Mouse (Mus musculus) mouse embryonic stem cell (cell line): ENCODE data around the gene Gm14226.
"Not testable (repeated sequence)": the region's sequence is repeated elsewhere in the genome, so short reads cannot be mapped to it uniquely, and the experiment has no call there.

Experiments used
- in situ Hi-C, 2 experiments: fragments of 300-500 bp; cut with MboI; formaldehyde crosslinking; loops; 1 replicate in 1 of 2; 3 replicates in 1 of 2; pipeline ENCODE4 v1.14.3; 2019 to 2020; ENCODE audit warnings: low sequenced_read_pairs in 2 of 2, low pct_unique_long_range_greater_than_20kb in 1 of 2, mixed read lengths in 1 of 2; ENCODE audit not compliant: unreplicated experiment in 1 of 2

The Gm14226 gene

GRCm38 (mm10) chr2:155044542-155044941, 26.5 kb downstream of the Gm14226 start:
- in situ Hi-C loops, result loop anchor here in 1 of 2 experiments (10.0 kb wide), 1 partner anchor 50 kb away; no protein-coding TSS in a partner anchor

DNA sequence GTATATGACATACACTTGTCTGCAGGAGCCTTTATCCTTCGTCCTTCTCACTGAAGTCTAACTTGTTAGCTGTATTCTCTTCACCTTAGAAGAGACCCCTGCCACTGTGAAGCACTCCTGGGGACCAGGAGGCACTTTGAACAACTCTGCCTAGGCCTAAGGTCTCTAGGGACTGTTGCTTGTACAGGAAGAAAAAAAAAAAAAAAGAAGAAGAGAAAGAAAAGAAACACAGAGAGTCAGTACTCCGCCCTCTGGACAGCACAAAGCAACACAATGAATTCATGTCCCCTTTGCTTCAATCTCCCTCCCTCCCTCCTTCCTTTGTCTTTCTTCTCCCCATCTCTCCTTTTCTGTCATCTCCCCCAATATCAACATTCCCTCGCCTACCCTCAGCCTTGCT, 27.0 kb downstream of the Gm14226 start:
- in situ Hi-C loops, result loop anchor here in 1 of 2 experiments (10.0 kb wide), 1 partner anchor 50 kb away; no protein-coding TSS in a partner anchor

- in situ Hi-C loops, result loop anchor here in 1 of 2 experiments (10.0 kb wide), 1 partner anchor 52 kb away; no protein-coding TSS in a partner anchor
Observed at GRCm38 (mm10) chr2:155046803-155047202, 28.7 kb downstream of the Gm14226 start.

GRCm38 (mm10) chr2:155047452-155048178, 29.5 kb downstream of the Gm14226 start:
- in situ Hi-C loops, result loop anchor here in 1 of 2 experiments (10.0 kb wide), 1 partner anchor 53 kb away; no protein-coding TSS in a partner anchor

DNA sequence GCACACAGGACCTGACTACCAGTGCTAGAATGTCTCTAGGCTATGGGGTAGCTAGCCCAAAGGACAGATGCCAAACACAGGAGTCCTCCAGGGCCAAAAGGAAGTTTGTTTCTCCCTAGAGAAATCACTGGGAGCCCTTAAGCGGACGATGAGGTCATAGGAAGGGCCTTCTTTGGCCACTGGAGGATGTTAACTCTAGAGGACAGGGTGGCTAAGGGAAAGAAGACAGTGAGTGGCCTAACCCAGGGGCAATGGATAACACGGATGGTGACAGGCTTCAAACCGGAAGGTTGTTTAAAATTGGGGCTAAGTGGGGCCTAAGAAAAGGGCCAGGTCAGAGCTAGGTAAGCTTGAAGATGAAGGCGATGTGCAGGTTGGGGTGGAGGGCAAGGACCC, 32.0 kb downstream of the Gm14226 start:
- in situ Hi-C loops, result no loop called here

DNA sequence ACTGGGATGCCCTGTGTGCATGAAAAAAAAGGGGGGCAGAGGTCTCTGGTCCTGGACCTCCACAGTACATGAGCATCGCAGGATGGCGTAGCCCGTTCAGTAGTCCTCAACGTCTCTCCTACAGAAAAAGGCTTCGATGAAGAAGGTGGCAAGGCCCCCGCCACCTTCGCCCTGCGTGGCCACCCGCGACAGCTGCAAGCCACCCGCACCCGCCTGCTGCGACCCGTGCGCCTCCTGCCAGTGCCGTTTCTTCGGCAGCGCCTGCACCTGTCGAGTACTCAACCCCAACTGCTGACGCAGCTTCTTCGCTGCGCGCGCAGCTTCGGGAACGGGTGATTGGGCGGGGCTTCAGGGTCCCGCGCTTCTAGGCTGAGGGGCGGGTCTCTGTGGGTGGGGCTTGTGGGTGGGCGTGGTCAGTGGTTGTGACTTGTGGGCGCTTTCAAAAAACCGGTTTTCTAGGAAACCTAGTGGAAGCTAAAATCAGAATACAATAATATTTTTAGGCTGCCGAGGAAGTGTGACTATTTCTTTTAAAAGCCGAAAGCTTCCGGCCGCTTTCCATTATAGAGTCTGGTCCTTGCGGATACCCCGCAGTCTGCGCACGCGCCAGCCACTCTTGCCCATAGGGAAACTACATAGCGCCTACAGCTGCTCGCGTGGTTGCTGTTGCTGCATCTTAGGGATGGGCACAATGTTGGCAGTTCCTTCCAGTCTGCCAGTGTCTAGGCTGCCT, 32.6 kb downstream of the Gm14226 start:
- in situ Hi-C loops, result no loop called here

DNA sequence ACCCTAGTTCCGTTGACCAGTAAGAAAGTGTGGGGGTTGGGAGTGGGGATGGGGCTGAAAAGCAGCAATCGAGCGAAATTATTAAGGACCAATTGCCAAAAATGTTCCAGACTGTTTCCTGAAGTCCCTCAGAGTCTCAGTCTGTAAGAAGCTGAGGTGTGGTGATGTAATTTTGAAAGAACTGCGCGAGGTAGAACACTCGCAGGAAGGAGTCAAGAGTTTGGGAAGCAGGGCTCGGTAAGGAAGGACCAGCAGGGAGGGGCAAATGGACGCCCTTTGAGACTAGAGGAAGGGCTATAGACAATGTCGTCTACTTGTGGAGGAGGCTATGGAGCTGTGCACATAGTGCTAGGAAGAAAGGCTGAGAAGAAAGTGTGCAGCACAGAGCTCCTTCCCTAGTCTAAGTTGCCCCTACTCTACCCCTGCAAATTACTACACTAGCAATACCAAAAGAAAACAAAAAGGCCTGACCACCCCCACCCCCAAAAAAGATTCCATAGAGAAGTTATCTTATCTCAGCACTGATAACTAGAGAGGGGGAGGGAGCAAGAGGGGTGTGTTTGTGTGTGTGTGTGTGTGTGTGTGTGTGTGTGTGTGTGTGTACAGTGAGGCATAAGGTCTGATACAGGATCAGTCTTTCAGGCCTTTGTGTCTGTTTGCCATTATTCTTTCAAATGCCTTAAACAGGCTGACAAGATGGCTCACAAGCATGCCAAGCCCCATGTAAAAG, 33.7 kb downstream of the Gm14226 start:
- in situ Hi-C loops, result no loop called here

- in situ Hi-C loops, result no loop called here
Observed at GRCm38 (mm10) chr2:155052681-155053080, 34.6 kb downstream of the Gm14226 start.

- in situ Hi-C loops, result not testable (repeated sequence)
Observed at GRCm38 (mm10) chr2:155053512-155053911, 35.4 kb downstream of the Gm14226 start.

DNA sequence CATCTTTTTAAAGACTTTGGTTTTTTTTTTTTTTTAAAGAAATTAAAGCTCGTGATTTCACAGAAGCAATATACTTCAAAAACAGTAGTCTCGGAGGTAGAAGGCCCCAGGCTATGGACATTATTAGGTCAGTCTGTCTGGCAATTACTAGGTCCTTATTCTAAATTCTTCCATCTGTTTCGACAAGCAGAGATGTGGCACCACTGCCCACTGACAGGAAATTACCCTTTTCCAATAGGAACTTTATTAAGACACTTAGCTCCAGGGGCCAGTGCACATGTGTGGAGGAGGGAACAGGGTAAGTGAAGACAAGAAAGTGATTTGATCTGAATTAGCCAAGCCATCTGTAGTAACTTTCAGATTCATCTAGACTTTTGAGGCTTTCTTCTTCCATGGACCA, 36.6 kb downstream of the Gm14226 start:
- in situ Hi-C loops, result no loop called here

- in situ Hi-C loops, result no loop called here
Observed at GRCm38 (mm10) chr2:155056076-155056578, 38.1 kb downstream of the Gm14226 start.

GRCm38 (mm10) chr2:155057361-155057760, 39.3 kb downstream of the Gm14226 start:
- in situ Hi-C loops, result no loop called here

- in situ Hi-C loops, result no loop called here
Observed at GRCm38 (mm10) chr2:155071027-155071426, 53.0 kb downstream of the Gm14226 start.

DNA sequence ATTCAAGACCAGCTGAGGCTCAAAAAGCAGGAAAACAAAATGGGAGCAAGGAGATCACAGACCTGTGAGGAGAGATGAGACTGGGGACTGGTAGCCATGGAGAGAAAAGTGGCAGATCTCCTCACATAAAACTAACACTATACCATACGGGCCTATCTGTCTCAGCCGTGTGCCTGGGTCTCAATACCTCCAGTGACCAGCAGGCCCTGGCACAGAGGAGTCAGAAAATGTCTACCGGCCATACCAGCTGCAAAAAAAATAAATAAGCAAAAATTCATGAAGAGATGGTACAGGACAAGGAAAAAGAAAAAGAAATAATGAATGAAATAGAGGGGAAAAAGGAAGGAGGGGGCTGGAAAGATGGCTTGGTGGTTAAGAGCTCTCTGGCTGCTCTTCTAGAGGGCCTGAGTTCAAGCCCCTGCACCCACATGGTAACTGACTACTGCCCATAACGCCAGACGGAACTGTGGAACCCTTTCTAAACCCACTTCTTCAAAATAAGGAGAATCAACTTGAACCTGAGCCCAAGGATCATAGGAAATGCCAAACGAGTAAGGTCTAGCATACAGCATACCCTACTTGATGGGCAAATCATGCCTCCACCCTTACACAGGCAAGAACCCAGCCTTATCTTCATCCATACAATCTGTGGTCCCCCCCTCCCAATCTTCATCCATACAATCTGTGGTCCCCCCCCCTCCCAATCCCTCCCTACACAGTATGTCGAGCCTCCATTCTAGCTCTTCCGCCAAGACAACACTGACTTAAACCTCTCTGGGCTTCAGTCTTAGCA, 54.5 kb downstream of the Gm14226 start:
- in situ Hi-C loops, result no loop called here

DNA sequence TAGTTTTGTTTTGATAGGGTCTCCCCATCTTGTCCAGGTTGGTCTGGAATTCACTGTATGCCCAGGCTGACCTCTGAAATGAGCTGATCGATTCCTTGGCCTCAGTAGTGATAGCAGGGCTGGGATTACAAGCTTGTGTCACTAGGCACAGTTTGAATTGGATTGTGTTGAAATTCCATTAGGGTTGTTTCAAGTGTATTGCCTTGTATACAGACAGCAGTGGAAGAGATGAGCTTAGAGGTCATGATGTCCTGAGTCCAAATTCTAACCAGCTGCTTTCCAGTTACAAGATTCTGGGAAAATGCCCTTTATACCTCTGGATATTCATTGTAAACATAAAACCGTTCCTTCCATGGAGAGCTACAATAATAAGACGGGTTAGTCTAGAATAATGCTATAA, 55.3 kb downstream of the Gm14226 start:
- in situ Hi-C loops, result no loop called here

DNA sequence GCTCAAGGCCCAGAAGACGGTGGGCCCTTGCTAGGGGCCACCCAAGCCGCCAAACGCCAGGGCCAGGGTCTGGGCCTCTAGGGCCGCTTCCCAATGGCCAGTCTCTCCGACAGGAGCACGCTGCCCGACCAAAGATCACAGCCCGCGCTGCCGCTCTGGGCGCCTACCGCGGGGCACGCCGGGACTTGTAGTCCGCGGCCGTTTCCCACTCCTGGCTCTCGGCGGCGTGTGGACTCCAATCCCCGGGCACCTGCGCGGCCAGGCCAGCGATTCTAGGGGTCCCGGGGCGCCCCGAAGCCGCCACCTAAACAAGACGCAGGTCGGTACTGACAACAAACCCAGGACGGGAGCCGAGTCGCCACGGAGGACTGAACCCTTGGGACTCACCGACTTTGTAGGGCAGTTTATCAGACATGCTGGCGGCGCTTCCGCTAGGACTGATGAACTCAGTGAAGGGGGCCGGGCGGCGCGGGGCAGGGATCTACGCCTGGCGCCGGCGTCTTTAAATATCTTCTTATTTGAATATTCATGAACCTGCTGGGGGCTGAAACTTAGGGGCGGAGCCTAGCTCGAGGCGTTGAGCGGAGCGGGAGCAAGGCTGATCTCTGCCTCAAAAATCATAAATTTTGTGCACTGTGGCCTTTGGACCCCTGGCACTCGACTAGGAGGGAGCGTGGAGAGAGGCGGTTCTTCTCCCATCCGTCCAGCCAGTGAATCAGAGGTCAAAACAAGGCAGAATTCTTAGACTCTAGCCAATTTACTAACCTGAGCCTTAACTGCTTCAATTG, 56.1 kb downstream of the Gm14226 start, which contains the start of gene Ahcy:
Gene Ahcy, minus strand, starts transcription at position 520 of the 788 bp plus-strand sequence.
- in situ Hi-C loops, result no loop called here

GRCm38 (mm10) chr2:155074766-155075330, 56.8 kb downstream of the Gm14226 start:
- in situ Hi-C loops, result loop anchor here in 1 of 2 experiments (25.0 kb wide), 1 partner anchor 112 kb away; no protein-coding TSS in a partner anchor
